Mouse (Mus musculus): ENCODE results near the gene Mgat4a.

DNA sequence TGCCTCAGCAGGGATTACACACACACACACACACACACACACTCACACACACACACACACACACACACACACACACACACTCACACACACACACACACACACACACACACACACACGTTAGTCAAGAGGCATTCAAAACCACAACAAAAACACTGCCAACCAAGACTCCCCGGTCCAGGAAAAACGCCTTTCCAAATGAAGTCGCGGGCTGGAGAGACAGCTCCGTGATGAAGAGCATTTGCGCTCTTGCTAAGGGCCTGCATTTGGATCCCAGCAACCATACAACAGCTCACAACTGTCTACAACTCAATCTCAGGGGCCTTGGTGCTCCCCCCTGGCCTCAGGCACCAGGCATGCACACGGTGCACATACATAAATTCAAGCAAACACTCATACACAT is 10.8 kb downstream of the Mgat4a start:
- no peak for TF ChIP-seq TAL1 (IDR thresholded peaks at IDR 0.05; ENCODE audit: low read length)
- no peak for TF ChIP-seq GATA1 (IDR thresholded peaks at IDR 0.05; ENCODE audit: low read length)

Data from erythroblast, embryonic 14.5 days (primary cell).